Mouse (Mus musculus) embryo, embryonic 10 days (tissue): ENCODE data around the gene Arrdc2.
A peak's percentile ranks its signal among the peaks of the same experiment; 100 is the strongest.

Source experiments
- DNase-seq: peaks from one replicate; pipeline ENCODE4 v3.0.0-alpha.2; 2015; ENCODE audit warnings: low spot score

The Arrdc2 gene

GRCm38 (mm10) chr8:70808955-70809701, 30.4 kb downstream of the Arrdc2 start:
- DNase-seq = no peak

GRCm38 (mm10) chr8:70808239-70808638, 31.3 kb downstream of the Arrdc2 start, which contains the start of gene Il12rb1:
Il12rb1 (plus strand) TSS chr8:70808449.
- DNase-seq = no peak

- no peak for DNase-seq
These were observed 32.2 kb downstream of the Arrdc2 start for GRCm38 (mm10) chr8:70807304-70807703.

DNA sequence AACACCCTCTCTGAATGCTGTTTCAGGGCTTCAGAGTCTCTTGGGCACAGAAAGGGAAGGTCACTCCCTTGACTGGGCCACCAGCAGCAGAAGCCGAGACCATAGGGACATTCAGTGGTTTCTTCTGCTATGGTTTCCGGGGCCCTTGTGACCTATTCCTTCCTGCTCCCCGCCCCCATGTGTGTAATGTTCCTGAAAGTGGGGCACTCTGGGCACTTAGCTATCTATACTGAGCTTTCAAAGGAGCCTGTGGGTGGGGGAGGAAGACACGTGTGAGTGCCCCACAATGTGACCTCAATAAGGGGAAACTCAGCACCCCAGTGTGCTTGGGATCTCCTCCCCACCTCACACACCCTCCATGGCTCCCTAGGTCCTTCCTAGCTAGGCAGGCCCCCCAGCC, 33.0 kb downstream of the Arrdc2 start:
- DNase-seq = no peak

- DNase-seq = peak; percentile 91
These were observed 34.9 kb downstream of the Arrdc2 start, which contains the start of gene Mast3 for GRCm38 (mm10) chr8:70804481-70805206. Mast3 (minus strand) TSS chr8:70805054.

DNA sequence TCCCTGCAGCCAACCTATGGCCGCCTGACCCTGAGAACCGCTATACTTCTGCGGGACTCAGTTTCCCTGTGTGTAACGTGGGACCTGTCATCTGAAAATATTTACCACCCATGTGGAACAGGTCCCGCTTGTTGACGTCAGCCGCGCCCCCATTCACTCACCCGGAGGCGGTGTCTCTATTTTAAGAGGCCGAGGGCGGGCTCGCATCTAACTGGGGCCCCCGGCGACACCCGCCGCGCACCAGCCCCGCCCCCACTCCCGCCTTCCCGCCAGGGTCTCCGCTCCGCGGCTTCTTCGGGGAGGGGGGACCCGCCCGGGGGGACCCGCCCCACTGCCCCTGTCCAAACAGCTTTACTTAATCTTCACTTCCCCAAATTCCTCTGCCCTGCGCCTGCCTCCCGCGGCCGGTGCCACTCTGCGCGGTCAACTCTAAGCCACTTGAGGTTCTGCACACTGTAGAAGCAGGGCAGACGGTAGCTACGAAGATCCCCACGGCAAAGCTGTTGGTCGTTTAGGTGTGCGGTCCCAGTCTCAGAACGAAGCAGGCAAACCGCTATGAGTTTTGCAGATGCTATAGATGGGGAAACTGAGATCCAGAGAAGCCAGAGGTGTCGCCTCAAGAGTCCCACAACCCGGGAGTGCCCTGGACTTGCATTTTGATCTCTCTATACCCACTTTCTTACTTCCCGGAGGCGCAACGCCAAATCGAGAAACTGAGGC, 35.6 kb downstream of the Arrdc2 start:
- no peak for DNase-seq

DNA sequence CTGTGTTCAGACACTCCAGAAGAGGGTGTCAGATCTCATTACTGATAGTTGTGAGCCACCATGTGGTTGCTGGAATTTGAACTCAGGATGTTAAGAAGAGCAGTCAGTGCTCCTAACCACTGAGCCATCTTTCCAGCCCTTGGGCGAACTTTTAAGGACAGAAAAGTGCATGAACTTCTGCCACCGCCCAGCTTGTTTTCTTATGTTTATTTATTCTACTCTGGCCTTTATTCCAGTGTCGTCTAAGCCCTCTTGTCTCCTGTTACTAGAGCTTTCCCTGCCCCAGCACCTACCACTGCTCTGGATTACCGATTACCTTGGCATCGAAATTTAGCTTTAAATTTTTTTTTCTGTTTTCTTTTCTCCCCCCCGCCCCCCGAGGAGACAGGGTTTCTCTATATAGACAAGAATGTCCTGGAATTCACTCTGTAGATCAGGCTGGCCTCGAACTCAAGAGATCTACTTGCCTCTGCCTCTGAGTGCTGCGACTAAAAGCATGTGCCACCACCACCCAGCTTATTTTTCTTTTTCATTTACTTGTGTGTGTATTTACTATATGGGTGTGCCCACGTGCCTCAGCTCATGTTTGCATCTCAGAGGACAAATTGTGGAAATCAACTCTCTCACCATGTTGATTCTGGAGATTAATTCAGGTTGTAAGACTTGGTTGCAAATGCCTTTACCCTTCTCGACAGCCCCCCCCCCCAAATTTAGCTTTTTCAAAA, 36.6 kb downstream of the Arrdc2 start:
- no peak for DNase-seq

DNA sequence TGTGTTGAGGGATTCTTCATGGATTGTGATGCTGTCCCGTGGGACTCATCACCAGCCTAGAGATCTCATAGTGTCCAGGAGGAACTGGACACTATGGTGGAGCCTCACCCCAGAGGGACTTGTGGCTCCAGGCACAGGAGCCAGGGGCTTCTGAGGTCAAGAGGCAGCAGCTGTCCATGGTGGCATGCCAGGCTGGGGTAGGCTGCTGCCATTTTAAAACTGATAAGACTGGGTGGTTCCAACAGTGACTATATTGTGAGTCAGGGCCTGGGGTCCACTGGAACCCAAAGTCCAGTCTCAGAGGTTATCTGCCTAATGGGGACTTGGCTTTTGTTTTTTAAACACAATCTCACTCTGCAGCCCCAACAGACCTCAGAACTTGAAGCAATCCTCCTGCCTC, 37.7 kb downstream of the Arrdc2 start:
- no peak for DNase-seq

DNA sequence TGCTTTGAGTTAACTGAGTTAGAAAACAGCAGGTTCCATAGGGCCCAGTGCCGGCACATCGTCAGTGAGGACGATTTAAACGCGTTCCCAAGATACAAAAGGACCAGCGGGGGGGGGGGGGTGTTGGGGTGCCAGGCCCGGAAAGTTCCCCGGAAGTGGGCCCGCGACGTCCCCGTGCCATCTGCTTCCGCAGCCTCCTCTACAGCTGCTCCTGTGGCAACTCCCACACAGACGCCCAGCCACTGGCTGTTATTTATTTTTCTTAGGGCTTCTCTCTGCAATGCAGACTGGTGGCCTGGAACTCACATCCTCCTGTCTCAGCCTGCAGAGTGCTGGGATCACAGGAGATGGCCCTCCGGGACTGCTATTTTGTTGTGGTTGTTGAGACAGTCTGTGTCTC, 38.4 kb downstream of the Arrdc2 start:
- no peak for DNase-seq

DNA sequence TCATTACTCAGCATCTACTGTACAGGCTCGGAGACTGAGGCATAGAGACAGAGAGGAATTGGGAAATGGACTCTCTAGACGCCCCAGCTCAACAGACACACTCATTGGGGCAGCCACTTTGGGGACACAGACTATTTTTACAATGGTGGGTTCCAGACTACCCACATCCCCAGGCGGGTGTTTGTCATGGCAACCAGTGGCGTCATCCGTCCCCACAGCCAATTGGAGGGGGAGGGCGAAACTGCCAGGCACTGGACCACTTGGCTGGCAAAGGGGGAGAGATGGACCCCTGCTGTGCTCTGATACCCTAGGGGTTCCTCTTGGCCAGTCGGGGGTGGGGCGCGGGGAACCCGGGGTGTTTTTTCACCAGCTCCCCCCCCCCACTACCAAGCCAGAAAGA, 38.9 kb downstream of the Arrdc2 start:
- no peak for DNase-seq

DNA sequence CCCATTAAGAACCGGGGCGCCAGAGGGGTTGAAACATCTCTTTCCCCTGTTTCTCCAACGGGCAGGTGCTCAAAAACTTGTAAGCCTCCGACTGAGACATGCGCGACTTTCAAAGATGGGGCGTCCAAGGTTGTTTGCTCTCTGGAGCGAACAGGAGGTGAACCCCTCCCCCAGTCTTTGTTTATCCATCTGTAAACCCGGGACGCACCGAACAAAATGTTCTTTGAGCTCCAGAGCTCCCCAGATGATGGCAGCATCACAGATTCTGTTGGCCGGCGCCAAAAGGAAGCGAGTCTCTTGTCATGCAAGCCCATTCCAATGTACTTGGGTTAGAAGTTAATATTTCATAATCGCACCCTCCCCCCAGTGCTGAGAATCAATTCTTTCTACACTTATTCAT, 41.2 kb downstream of the Arrdc2 start:
- DNase-seq = no peak

DNA sequence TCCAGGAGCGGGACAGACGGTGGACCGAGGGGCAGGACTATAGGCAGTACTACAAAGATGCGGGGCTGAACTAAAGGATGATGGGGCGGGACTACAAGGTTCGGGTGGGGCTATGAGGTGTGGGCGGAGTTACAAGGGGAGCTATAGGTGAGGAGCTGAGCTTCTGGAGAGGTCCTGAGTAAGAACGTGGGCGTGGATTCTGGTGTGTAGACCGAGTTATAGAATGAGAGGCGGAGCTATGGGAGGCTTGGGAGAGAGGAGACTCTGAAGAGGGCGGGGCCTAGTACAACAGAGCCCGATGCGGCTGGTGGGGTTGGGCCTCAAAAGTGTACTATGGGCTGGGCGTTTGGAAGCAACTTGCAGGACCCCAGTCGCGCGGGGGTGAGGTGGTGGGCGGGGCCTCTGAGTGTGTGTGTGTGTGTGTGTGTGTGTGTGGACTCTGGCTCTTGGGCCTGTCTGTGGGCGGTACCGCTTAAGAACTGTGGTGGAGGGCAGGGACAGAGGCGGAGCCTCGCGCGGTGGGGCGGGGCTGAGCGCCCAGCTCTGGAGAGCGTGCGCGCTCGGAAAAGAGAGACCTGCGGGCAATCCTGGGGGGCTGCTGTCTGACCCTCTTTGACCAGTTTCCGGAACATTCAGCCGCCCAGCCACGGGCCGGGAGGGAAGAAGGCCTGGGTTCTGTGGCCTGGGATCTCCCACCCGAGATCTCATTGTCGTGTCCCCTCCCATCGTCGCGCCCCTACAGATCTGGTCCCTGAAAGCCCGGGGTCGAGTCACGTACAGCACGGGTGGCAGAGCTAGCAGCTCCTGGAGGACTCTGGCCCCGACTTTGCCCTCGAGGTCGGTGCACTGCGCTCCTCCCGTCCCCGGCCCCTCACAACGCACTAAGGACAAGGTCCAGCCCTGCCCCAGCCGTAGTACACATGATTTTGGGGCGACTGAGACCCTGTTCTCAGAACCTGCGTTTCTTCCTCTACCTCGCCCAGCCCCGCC, 42.1 kb downstream of the Arrdc2 start:
- peak; percentile 95 for DNase-seq

DNA sequence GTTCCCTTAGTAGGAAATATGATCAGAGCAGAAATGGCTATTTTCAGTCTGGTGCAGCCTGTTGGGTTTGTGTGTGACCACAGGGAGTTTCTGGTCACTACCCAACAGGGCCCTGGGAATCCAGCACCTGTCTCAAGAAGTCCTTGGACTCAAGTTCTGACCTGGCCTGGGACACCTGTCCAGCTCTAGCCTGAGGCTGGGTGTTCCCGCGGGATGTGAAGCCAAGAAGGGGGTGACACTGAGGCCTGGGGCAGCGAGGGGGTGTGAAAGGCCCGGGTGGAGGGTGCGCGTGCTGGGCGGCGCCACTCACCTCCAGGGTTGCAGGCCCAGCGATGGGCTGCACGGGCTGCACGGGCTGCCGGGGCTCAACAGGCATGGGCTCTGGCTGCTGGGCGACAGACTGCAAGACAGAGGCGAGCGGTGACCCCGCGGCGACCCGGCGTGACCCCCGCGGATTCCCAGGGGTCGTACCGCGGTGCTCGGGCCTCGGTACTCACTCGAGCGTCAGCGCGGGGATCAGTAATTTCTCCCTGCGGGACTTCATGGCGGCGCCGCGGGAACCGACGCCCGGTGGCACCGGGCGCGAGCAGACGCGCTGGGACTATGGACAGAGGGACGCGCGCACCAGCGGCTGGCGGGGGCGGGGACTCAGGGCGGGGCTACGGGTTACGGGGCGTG, 43.0 kb downstream of the Arrdc2 start:
- DNase-seq = peak; percentile 37

GRCm38 (mm10) chr8:70795370-70795769, 44.1 kb downstream of the Arrdc2 start:
- DNase-seq = no peak

DNA sequence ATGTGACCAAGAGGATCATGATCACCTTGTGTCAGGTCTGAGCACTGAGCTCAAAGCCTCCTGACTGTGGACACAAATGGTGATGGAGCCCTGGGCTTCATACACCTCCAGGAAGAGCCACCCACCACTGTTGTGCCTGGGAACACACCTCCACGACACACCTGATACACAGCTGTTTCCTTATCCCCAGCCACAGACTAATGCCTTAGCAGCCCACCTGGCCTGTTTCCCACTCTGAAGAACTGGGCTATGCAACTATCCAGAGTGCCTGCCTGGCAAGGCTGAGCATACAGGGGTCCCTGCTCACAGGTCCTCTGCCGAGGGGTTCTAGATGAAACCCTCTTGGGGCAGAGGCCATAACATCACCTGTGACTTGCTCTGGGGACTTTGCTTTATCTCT, 45.3 kb downstream of the Arrdc2 start:
- DNase-seq = no peak

GRCm38 (mm10) chr8:70792700-70793099, 46.8 kb downstream of the Arrdc2 start:
- peak; percentile 79 for DNase-seq

GRCm38 (mm10) chr8:70791975-70792691, 47.4 kb downstream of the Arrdc2 start:
- DNase-seq = peak; percentile 97

- DNase-seq = no peak
These were observed 48.2 kb downstream of the Arrdc2 start for GRCm38 (mm10) chr8:70791294-70791701.

- DNase-seq = no peak
These were observed 48.7 kb downstream of the Arrdc2 start for GRCm38 (mm10) chr8:70790846-70791245.

DNA sequence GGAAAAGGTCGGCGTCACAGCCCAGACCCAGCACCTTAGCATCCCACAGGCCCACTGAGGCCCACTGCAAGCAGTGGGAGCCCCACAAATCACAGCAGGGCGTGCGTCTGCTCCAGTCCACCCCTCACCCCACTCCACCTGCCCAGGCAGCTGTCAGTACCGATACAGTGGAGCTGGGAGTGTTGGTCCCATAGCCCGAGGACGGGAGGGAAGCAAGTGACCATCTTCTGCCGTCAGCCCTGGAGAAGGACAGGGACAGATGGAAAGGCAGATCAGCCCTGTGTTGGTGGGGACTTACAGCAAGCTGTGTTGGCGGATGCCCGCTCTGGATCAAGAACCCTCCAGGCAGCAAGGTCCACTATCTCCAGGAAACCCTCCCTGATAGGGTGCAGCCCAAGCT, 50.5 kb downstream of the Arrdc2 start:
- DNase-seq = no peak
